Mouse (Mus musculus) limb, embryonic 14.5 days (tissue): ENCODE results near the gene Nos1ap. TPM values are rescaled to one million over a fixed set of nuclear protein-coding genes. Genes with fewer than 3 reads are reported as not detected.

Experiments
- ATAC-seq: fragments of 200-750 bp; cut with Nextera tagmentation; 2 replicates; pipeline ENCODE4 v1.8.0; 2017; ENCODE audit warnings: low read depth, moderate number of reproducible peaks, moderate TSS enrichment; ENCODE audit not compliant: low FRiP score
- DNase-seq: peaks from one replicate; pipeline ENCODE4 v3.0.0-alpha.2; 2015; ENCODE audit warnings: low spot score
- H3K27ac ChIP-seq: fragments of 300-500 bp; sonication (generic); replicated peaks from 2 replicates; pipeline ENCODE4 v1.5.1; 2014; ENCODE audit warnings: low read depth, mild to moderate bottlenecking, low read length, moderate library complexity, mixed read lengths
- H3K27me3 ChIP-seq: fragments of 300-500 bp; sonication (generic); 2 replicates; pipeline ENCODE4 v1.6.1; 2014; ENCODE audit warnings: low read length, mixed read lengths; ENCODE audit not compliant: control insufficient read depth, insufficient read depth
- H3K36me3 ChIP-seq: fragments of 300-500 bp; sonication (generic); 2 replicates; pipeline ENCODE4 v1.6.1; 2014; ENCODE audit warnings: mild to moderate bottlenecking, low read length, moderate library complexity, mixed read lengths; ENCODE audit not compliant: control insufficient read depth, insufficient read depth
- H3K4me1 ChIP-seq: fragments of 300-500 bp; sonication (generic); 2 replicates; pipeline ENCODE4 v1.6.1; 2014; ENCODE audit warnings: antibody characterized with exemption, low read length, mixed read lengths; ENCODE audit not compliant: control insufficient read depth, insufficient read depth
- H3K4me2 ChIP-seq: fragments of 300-500 bp; sonication (generic); replicated peaks from 2 replicates; pipeline ENCODE4 v1.6.1; 2014; ENCODE audit warnings: low read depth, mild to moderate bottlenecking, low read length, moderate library complexity; ENCODE audit not compliant: severe bottlenecking
- H3K4me3 ChIP-seq: fragments of 300-500 bp; sonication (generic); replicated peaks from 2 replicates; pipeline ENCODE4 v1.5.1; 2014; ENCODE audit warnings: low read length
- H3K9ac ChIP-seq: fragments of 300-500 bp; sonication (generic); 2 replicates; pipeline ENCODE4 v1.6.1; 2014; ENCODE audit warnings: mild to moderate bottlenecking, low read depth, low read length, moderate library complexity; ENCODE audit not compliant: severe bottlenecking
- H3K9me3 ChIP-seq: fragments of 300-500 bp; sonication (generic); 2 replicates; pipeline ENCODE4 v1.6.1; 2016; ENCODE audit warnings: low read length; ENCODE audit not compliant: control insufficient read depth
- POLR2A ChIP-seq: fragments of 200-500 bp; IDR thresholded peaks from 2 replicates; pipeline ENCODE4 v1.8.0; 2012; ENCODE audit warnings: inconsistent platforms, mild to moderate bottlenecking, moderate library complexity, borderline replicate concordance; ENCODE audit not compliant: insufficient read depth, insufficient read length; ENCODE audit errors: extremely low read depth
- WGBS: fragments of 180-500 bp; shearing (Covaris S2); extraction: QIAGEN DNeasy Blood & Tissue Kit; methylation state at CpG from one replicate; pipeline ENCODE4 v1.1.7; 2014; 5-methylcytosine and 5-hydroxymethylcytosine counted together
- polyA plus RNA-seq, 2 experiments: library from polyadenylated mRNA; depleted of rRNA in 1 of 2; stranded (reverse) in 1 of 2; unstranded in 1 of 2; fragments of >200 nt; fragmentation: Nextera tagmentation in 1 of 2; extraction: Ambion mirVana in 1 of 2; gene quantifications; 2 replicates each; pipeline versions ENCODE4 v1.2.1 to v1.2.3; 2012 to 2014

The Nos1ap gene
- polyA plus RNA-seq, 2 experiments: 10.2 to 11.6 TPM

DNA sequence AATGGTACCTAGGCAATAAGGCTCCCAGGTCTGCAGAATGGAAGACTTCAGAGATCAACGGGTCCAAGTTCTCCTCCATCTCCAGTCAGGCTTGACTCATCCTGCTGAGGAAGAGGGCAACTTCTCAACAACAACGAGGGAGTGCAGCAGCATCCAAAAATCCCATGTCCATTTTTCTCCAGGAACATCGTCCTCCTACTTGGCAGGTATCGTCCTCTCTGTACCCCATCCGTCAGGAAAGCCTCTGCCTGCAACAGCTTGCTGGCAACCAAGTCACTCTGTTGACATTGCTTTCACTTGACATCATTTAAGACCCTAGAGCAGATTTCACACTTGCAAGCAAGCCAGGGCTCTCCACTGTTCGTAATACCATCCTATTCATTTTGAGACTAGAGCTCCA lies 33.0 kb downstream of the Nos1ap start:
- Histone ChIP-seq H3K27me3 (no peaks in the 10 kb centered on the region), H3K9ac (no peak overlapping the region), H3K4me3 (no peak overlapping the region), H3K4me2 (no peak overlapping the region), H3K4me1 (no peaks in the 10 kb centered on the region), H3K27ac (no peak overlapping the region), H3K36me3 (no peaks in the 10 kb centered on the region), H3K9me3 (no peaks in the 10 kb centered on the region)
- ATAC-seq: no peak
- no peak for TF ChIP-seq POLR2A
- WGBS: 91% methylated on average over 6 of the region's 6 CpGs
- no peak for DNase-seq

DNA sequence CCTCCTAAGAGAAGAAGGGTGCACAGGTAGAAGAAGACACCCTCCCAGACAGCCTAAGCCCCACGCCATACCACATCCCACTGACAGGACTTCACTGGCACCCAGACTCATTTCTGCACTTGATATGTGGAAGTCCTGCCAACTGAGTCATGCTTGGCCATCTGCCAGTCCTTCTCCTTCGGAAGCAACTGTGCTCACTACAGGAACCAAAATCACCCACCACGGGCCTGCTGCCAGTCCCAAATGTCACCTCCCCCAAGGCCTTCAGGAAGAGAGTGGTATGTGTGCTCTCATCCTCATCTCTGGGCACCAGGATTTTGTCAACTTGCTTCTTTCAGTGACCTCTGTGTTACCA lies 34.7 kb downstream of the Nos1ap start:
- Histone ChIP-seq H3K9me3 (no peaks in the 10 kb centered on the region), H3K36me3 (no peaks in the 10 kb centered on the region), H3K4me2 (no peak overlapping the region), H3K27me3 (no peaks in the 10 kb centered on the region), H3K9ac (no peak overlapping the region), H3K4me1 (no peaks in the 10 kb centered on the region), H3K4me3 (no peak overlapping the region), H3K27ac (no peak overlapping the region)
- ATAC-seq (no peak), DNase-seq (peak; percentile 57)
- WGBS: 54% methylated on average over 3 of the region's 3 CpGs
- TF ChIP-seq POLR2A: no peak

DNA sequence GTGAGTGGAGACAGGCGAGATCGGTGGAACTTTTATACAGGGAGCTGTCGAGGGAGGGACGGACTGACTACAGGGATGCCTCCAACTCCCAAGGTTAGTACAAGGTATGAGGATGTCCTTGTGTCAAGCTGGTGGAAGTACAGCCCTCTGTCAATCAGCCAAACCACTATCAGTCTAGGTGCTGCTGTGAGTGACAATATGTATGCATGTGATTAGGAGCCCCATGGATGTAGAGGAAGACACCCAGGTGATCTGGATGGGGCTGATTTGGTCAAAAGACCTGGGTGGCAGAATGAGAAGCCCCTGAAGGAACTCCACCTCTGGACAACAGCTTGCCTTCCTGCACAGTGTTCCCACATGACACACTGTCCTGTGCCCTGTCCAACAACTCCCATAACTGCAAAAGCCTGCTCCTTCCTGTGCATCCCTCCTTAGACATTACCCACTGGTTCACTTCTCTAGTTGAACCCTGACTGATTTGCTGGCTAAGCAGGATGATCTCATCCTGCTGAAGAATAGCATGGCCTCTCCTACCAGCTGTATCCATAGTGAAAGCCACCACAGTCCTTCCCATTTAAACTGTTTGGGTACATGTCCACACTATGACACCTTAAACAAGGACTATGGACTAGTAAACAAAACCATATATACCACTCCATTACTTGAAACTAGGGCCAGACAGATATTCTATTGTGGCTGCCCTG lies 35.3 kb downstream of the Nos1ap start:
- no peak overlapping the region for H3K9ac ChIP-seq
- no peak for ATAC-seq

DNA sequence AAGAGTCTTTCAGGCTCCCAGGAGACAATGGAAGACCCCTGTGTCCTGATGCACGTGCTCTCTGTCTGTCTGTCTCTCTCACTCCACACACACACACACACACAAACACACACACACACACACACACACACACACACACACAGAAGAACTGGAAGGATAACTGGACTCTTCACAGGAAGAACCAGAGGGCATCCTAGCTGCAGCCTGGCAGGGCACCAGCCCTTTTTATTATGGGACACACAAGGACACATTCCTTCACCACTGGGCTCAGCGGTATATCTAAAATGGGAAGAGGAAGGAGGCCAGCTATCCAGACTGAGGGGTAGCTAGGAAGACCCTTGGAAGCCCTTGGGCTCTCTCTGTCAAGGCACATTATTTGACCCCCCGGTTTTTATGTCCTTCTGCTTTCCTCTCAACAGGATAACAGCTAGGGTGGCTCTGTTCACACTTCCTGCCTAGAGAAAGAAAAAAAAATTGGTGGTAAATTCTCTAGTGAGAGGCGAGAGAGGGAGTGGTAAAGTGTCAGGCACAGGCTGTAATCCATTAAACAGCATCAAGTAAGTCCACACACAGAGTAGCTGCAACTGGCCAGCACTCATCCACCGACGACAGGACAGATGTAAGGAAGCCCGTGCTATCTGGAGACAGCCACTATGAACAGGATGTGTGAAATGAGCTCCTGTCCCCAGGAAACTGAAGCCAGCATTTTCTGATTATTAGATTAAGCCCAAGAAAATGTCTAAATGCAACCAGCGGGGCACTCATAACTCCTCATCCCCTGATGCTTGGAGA lies 38.8 kb downstream of the Nos1ap start:
- H3K27me3 ChIP-seq: no peaks in the 10 kb centered on the region
- no peaks in the 10 kb centered on the region for H3K36me3 ChIP-seq
- ATAC-seq: no peak
- H3K4me1 ChIP-seq: peaks cover 7% of the 10 kb centered on the region; the same call in 1 of the 2 replicates
- WGBS: 33% methylated on average over 8 of the region's 8 CpGs
- H3K4me2 ChIP-seq: no peak overlapping the region
- no peaks in the 10 kb centered on the region for H3K9me3 ChIP-seq
- no peak overlapping the region for H3K9ac ChIP-seq
- DNase-seq: no peak
- H3K4me3 ChIP-seq: no peak overlapping the region
- H3K27ac ChIP-seq: no peak overlapping the region
- TF ChIP-seq POLR2A: no peak

More for the DNA sequence above, 35.3 kb downstream of the Nos1ap start:
- Histone ChIP-seq H3K36me3 (no peaks in the 10 kb centered on the region), H3K4me1 (no peaks in the 10 kb centered on the region), H3K27me3 (no peaks in the 10 kb centered on the region), H3K27ac (no peak overlapping the region), H3K9me3 (no peaks in the 10 kb centered on the region), H3K4me2 (no peak overlapping the region), H3K4me3 (no peak overlapping the region)
- WGBS: 92% methylated on average over 4 of the region's 4 CpGs
- TF ChIP-seq POLR2A: no peak
- no peak for DNase-seq

DNA sequence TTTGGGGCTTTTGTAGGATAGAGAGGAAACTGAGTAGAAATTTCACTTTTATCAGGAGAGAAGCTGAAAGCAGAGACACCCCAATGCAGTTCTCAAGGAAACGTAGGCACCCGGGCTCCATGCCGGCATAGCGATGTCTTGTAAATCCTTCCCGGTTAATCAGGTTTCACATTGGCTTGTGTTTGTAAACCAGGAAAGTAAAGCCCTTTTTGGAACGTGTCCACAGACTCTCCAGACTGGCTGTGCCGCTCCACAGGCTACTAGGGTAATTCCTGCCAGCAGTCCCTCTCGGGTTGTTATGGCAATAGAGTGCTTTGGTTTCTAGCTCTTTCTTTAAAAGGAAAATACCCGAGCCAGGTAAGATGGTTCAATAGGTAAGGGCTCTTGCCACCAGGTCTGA lies 40.6 kb downstream of the Nos1ap start:
- H3K9ac ChIP-seq: no peak overlapping the region
- no peaks in the 10 kb centered on the region for H3K27me3 ChIP-seq
- H3K36me3 ChIP-seq: no peaks in the 10 kb centered on the region
- ATAC-seq: peak; percentile 44; the same call in 1 of the 2 replicates
- H3K4me1 ChIP-seq: peaks cover 7% of the 10 kb centered on the region; the same call in 1 of the 2 replicates
- no peak overlapping the region; the same call in 1 of the 2 replicates for H3K27ac ChIP-seq
- TF ChIP-seq POLR2A: no peak
- DNase-seq: peak; percentile 79
- no peak overlapping the region for H3K4me2 ChIP-seq
- H3K4me3 ChIP-seq: no peak overlapping the region
- WGBS: 28% methylated on average over 9 of the region's 9 CpGs
- H3K9me3 ChIP-seq: no peaks in the 10 kb centered on the region
